Mouse (Mus musculus): ENCODE measurements around the gene Gng10. TPM values are rescaled to one million over a fixed set of nuclear protein-coding genes. Genes with fewer than 3 reads are reported as not detected.

Gng10 gene
- 26.0 and 34.2 TPM in 2 replicates for total RNA-seq (2015; ENCODE audit: low replicate concordance)
- 7.8 and 8.2 TPM in 2 replicates for total RNA-seq (2017; ENCODE audit: low replicate concordance)

- ATAC-seq (replicated peaks; ENCODE audit: low FRiP score, poor library complexity, severe bottlenecking) = peak; percentile 69
Observed at GRCm38 (mm10) chr4:59034918-59035785, at the start of gene Gng10. Gng10 (plus strand) TSS chr4:59035088.

- no peak for ATAC-seq (replicated peaks; ENCODE audit: low FRiP score, poor library complexity, severe bottlenecking)
Observed at GRCm38 (mm10) chr4:58985157-58985648, 49.7 kb upstream of the Gng10 start.

GRCm38 (mm10) chr4:58986540-58987190 lies 48.2 kb upstream of the Gng10 start, which contains the start of gene Ptgr1:
Ptgr1 (minus strand) TSS chr4:58987119.
- peak; percentile 72 for ATAC-seq (replicated peaks; ENCODE audit: low FRiP score, poor library complexity, severe bottlenecking)

GRCm38 (mm10) chr4:58989303-58989898 lies 45.5 kb upstream of the Gng10 start:
- no peak for ATAC-seq (replicated peaks; ENCODE audit: low FRiP score, poor library complexity, severe bottlenecking)

GRCm38 (mm10) chr4:58990609-58991434 lies 44.1 kb upstream of the Gng10 start:
- no peak for ATAC-seq (replicated peaks; ENCODE audit: low FRiP score, poor library complexity, severe bottlenecking)

- no peak for ATAC-seq (replicated peaks; ENCODE audit: low FRiP score, poor library complexity, severe bottlenecking)
Observed at GRCm38 (mm10) chr4:58992195-58992594, 42.7 kb upstream of the Gng10 start.

GRCm38 (mm10) chr4:58994762-58995161 lies 40.1 kb upstream of the Gng10 start, which contains the start of gene Dnajc25:
Dnajc25 (plus strand) TSS chr4:58995062.
- no peak for ATAC-seq (replicated peaks; ENCODE audit: low FRiP score, poor library complexity, severe bottlenecking)

GRCm38 (mm10) chr4:58995251-58995693 lies 39.6 kb upstream of the Gng10 start:
- no peak for ATAC-seq (replicated peaks; ENCODE audit: low FRiP score, poor library complexity, severe bottlenecking)

GRCm38 (mm10) chr4:58997081-58997480 lies 37.8 kb upstream of the Gng10 start:
- ATAC-seq (replicated peaks; ENCODE audit: low FRiP score, poor library complexity, severe bottlenecking) = no peak

- ATAC-seq (replicated peaks; ENCODE audit: low FRiP score, poor library complexity, severe bottlenecking) = no peak
Observed at GRCm38 (mm10) chr4:58998688-58999087, 36.2 kb upstream of the Gng10 start.

- no peak for ATAC-seq (replicated peaks; ENCODE audit: low FRiP score, poor library complexity, severe bottlenecking)
Observed at GRCm38 (mm10) chr4:58999686-59000085, 35.2 kb upstream of the Gng10 start.

- ATAC-seq (replicated peaks; ENCODE audit: low FRiP score, poor library complexity, severe bottlenecking) = no peak
Observed at GRCm38 (mm10) chr4:59000614-59001013, 34.3 kb upstream of the Gng10 start.

- ATAC-seq (replicated peaks; ENCODE audit: low FRiP score, poor library complexity, severe bottlenecking) = peak; percentile 97
Observed at GRCm38 (mm10) chr4:59002948-59003805, 31.7 kb upstream of the Gng10 start, which contains the start of gene Gm20503. Gm20503 (plus strand) TSS chr4:59003210.

GRCm38 (mm10) chr4:59003806-59004200 lies 31.1 kb upstream of the Gng10 start:
- no peak for ATAC-seq (replicated peaks; ENCODE audit: low FRiP score, poor library complexity, severe bottlenecking)

GRCm38 (mm10) chr4:59006211-59006610 lies 28.7 kb upstream of the Gng10 start:
- ATAC-seq (replicated peaks; ENCODE audit: low FRiP score, poor library complexity, severe bottlenecking) = no peak

GRCm38 (mm10) chr4:59007016-59007415 lies 27.9 kb upstream of the Gng10 start:
- ATAC-seq (replicated peaks; ENCODE audit: low FRiP score, poor library complexity, severe bottlenecking) = no peak

GRCm38 (mm10) chr4:59007974-59008373 lies 26.9 kb upstream of the Gng10 start:
- ATAC-seq (replicated peaks; ENCODE audit: low FRiP score, poor library complexity, severe bottlenecking) = no peak

- ATAC-seq (replicated peaks; ENCODE audit: low FRiP score, poor library complexity, severe bottlenecking) = 0 out of 2 replicates have a peak, but pooled peaks have one; percentile 20
Observed at GRCm38 (mm10) chr4:59009186-59009585, 25.7 kb upstream of the Gng10 start.
